Mouse (Mus musculus) limb, embryonic 13.5 days (tissue): ENCODE measurements around the gene Hoxb6. TPM values are rescaled to one million over a fixed set of nuclear protein-coding genes. Genes with fewer than 3 reads are reported as not detected.

Source experiments
- ATAC-seq: fragments of 200-750 bp; cut with Nextera tagmentation; 2 replicates; pipeline ENCODE4 v1.8.0; 2017; ENCODE audit warnings: low read depth, moderate number of reproducible peaks, moderate TSS enrichment; ENCODE audit not compliant: low FRiP score
- H3K27ac ChIP-seq: fragments of 300-500 bp; sonication (generic); 2 replicates; pipeline ENCODE4 v1.5.1; 2015; ENCODE audit warnings: inconsistent platforms, mild to moderate bottlenecking, moderate library complexity
- H3K27me3 ChIP-seq: fragments of 300-500 bp; sonication (generic); 2 replicates; pipeline ENCODE4 v1.6.1; 2015; ENCODE audit warnings: mild to moderate bottlenecking, inconsistent platforms
- H3K36me3 ChIP-seq: fragments of 300-500 bp; sonication (generic); 2 replicates; pipeline ENCODE4 v1.6.1; 2015; ENCODE audit warnings: inconsistent platforms, mild to moderate bottlenecking, moderate library complexity
- H3K4me1 ChIP-seq: fragments of 300-500 bp; sonication (generic); 2 replicates; pipeline ENCODE4 v1.6.1; 2015; ENCODE audit warnings: inconsistent platforms
- H3K4me2 ChIP-seq: fragments of 300-500 bp; sonication (generic); replicated peaks from 2 replicates; pipeline ENCODE4 v1.6.1; 2015; ENCODE audit warnings: inconsistent platforms, mild to moderate bottlenecking, moderate library complexity
- H3K4me3 ChIP-seq: fragments of 300-500 bp; sonication (generic); 2 replicates; pipeline ENCODE4 v1.5.1; 2015; ENCODE audit warnings: moderate library complexity, mild to moderate bottlenecking, inconsistent platforms
- H3K9ac ChIP-seq: fragments of 300-500 bp; sonication (generic); 2 replicates; pipeline ENCODE4 v1.6.1; 2015; ENCODE audit warnings: mild to moderate bottlenecking, inconsistent platforms
- H3K9me3 ChIP-seq: fragments of 300-500 bp; sonication (generic); 2 replicates; pipeline ENCODE4 v1.6.1; 2016; ENCODE audit warnings: inconsistent platforms
- WGBS: fragments of 180-500 bp; shearing (Covaris S2); methylation state at CpG from one replicate; pipeline ENCODE4 v1.1.7; 2015; 5-methylcytosine and 5-hydroxymethylcytosine counted together
- polyA plus RNA-seq: library from polyadenylated mRNA; unstranded; fragments of >200 nt; fragmentation: Nextera tagmentation; extraction: Ambion mirVana; gene quantifications from 2 replicates; pipeline ENCODE4 v1.2.1, GENCODE M21; 2015

Gene Hoxb6
- polyA plus RNA-seq, 1 experiment from 2014 or later = 1.4 TPM

GRCm38 (mm10) chr11:96342576-96342930, 50.3 kb downstream of the Hoxb6 start:
- no peak overlapping the region for H3K4me2 ChIP-seq
- 8% methylated on average over 4 of the region's 4 CpGs for WGBS
- H3K4me1 ChIP-seq = peaks cover 17% of the 10 kb centered on the region
- H3K9ac ChIP-seq = no peak overlapping the region
- H3K27me3 ChIP-seq = peaks cover 97% of the 10 kb centered on the region
- no peak overlapping the region for H3K4me3 ChIP-seq
- H3K9me3 ChIP-seq = no peaks in the 10 kb centered on the region
- H3K27ac ChIP-seq = no peak overlapping the region
- H3K36me3 ChIP-seq = no peaks in the 10 kb centered on the region
- ATAC-seq = no peak

DNA sequence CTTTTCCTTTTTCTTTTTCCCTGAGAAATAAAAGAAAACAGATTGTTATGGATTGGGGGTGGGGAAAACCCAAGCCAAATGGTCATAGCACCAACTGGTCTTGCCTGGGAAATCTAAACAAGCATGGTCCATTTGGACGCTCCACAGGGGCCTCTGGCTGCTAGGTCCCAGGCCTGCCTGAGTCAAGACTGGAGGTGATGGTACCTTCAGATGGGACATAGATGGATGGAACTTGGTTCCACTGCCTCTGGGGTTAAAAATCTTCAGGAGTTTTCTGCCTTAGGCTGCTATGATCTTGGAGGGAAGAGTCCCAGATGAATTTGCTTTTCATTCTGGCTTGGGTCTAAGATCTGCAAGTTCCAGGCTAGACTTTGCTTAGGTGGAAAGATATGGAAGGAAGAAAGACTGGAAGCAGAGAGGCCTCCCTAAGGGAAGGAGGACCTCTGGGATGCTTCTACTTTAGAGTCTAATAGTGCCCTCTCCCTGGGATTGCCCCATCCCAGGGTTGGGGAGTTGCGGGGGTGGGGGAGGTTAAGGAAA, 51.0 kb downstream of the Hoxb6 start:
- Histone ChIP-seq H3K4me3 (no peak overlapping the region), H3K9ac (no peak overlapping the region)

DNA sequence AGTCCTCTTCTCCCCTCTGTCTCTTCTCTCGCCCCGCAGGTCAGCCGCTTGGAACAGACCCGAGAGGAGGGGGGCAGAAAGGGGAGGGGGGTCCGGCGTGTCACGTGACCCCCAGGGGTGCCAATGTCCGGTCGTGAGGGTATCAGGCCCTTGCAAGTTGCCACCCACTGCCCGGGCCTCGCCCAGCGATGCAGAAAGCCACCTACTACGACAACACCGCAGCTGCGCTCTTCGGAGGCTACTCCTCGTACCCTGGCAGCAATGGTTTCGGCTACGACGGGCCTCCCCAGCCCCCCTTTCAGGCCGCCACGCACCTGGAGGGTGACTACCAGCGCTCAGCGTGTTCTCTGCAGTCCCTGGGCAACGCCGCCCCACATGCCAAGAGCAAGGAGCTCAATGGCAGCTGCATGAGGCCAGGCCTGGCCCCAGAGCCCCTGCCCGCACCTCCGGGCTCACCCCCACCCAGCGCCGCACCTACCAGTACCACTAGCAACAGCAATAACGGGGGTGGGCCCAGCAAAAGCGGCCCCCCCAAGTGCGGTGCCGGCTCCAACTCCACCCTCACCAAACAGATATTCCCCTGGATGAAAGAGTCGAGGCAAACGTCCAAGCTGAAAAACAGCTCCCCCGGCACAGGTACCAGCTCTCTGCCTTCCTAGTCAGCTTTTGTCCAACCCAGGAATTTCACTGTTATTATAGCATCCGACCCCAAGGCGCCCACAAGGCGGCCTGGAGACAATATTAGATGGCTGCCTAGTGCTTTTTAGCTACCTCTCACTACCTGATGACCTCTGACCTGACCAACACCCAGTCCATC, 52.0 kb downstream of the Hoxb6 start:
- peaks cover 17% of the 10 kb centered on the region for H3K4me1 ChIP-seq
- no peaks in the 10 kb centered on the region for H3K36me3 ChIP-seq
- H3K9me3 ChIP-seq = no peaks in the 10 kb centered on the region
- H3K4me2 ChIP-seq = no peak overlapping the region
- H3K9ac ChIP-seq = no peak overlapping the region
- ATAC-seq = no peak
- H3K27me3 ChIP-seq = peaks cover 96% of the 10 kb centered on the region
- no peak overlapping the region for H3K4me3 ChIP-seq
- no peak overlapping the region for H3K27ac ChIP-seq
- WGBS = 7% methylated on average over 40 of the region's 40 CpGs

More for the DNA sequence above, 51.0 kb downstream of the Hoxb6 start:
- Histone ChIP-seq H3K27me3 (peaks cover 96% of the 10 kb centered on the region), H3K4me1 (peaks cover 17% of the 10 kb centered on the region), H3K4me2 (no peak overlapping the region), H3K27ac (no peak overlapping the region), H3K36me3 (no peaks in the 10 kb centered on the region), H3K9me3 (no peaks in the 10 kb centered on the region)
- no peak for ATAC-seq
- 33% methylated on average over 2 of the region's 2 CpGs for WGBS

- H3K36me3 ChIP-seq = no peaks in the 10 kb centered on the region
- H3K4me2 ChIP-seq = no peak overlapping the region
- WGBS = 7% methylated on average over 6 of the region's 6 CpGs
- no peak overlapping the region for H3K4me3 ChIP-seq
- no peak overlapping the region for H3K9ac ChIP-seq
- H3K27me3 ChIP-seq = peaks cover 96% of the 10 kb centered on the region
- ATAC-seq = no peak
- H3K27ac ChIP-seq = no peak overlapping the region
- H3K9me3 ChIP-seq = no peaks in the 10 kb centered on the region
- H3K4me1 ChIP-seq = peaks cover 17% of the 10 kb centered on the region
These were observed 52.5 kb downstream of the Hoxb6 start for GRCm38 (mm10) chr11:96344878-96345159.

DNA sequence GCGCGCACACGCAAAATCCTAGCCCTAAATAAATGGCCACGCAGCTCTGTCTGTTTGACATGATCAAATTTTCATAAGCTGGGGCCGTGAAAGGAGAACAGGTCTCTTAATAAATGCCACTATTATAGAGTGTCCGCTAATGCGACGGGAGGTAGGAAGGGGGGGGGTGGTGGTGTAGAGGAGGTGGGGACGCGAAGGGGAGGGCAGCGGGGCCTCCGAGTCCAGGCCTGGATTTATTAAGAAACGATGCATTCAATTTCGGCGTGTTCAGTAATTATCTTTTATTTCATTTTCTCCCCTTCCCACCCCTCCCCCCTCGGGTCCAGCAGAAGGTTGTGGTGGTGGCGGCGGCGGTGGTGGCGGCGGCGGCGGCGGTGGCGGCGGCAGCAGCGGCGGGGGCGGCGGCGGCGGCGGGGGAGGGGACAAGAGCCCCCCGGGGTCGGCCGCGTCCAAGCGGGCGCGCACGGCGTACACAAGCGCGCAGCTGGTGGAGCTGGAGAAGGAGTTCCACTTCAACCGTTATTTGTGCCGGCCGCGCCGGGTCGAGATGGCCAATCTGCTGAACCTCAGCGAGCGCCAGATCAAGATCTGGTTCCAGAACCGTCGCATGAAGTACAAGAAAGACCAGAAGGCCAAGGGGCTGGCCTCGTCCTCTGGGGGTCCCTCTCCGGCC, 53.1 kb downstream of the Hoxb6 start:
- no peak for ATAC-seq
- Histone ChIP-seq H3K27ac (no peak overlapping the region), H3K4me1 (peaks cover 17% of the 10 kb centered on the region), H3K27me3 (peaks cover 96% of the 10 kb centered on the region), H3K36me3 (no peaks in the 10 kb centered on the region), H3K4me3 (peak overlapping the region; percentile 28), H3K9ac (0 out of 2 replicates have a peak overlapping the region, but pooled peaks have one; percentile 35), H3K4me2 (peak overlapping the region; percentile 56), H3K9me3 (no peaks in the 10 kb centered on the region)
- 3% methylated on average over 39 of the region's 56 CpGs for WGBS

- ATAC-seq = peak; percentile 15; the same call in 1 of the 2 replicates
- Histone ChIP-seq H3K4me3 (peak overlapping the region; percentile 28), H3K36me3 (no peaks in the 10 kb centered on the region), H3K27ac (no peak overlapping the region), H3K9me3 (no peaks in the 10 kb centered on the region), H3K4me1 (peaks cover 12% of the 10 kb centered on the region), H3K27me3 (peaks cover 96% of the 10 kb centered on the region), H3K9ac (0 out of 2 replicates have a peak overlapping the region, but pooled peaks have one; percentile 35), H3K4me2 (peak overlapping the region; percentile 56)
- WGBS = 6% methylated on average over 41 of the region's 45 CpGs
These were observed 53.9 kb downstream of the Hoxb6 start for GRCm38 (mm10) chr11:96345893-96346806.

DNA sequence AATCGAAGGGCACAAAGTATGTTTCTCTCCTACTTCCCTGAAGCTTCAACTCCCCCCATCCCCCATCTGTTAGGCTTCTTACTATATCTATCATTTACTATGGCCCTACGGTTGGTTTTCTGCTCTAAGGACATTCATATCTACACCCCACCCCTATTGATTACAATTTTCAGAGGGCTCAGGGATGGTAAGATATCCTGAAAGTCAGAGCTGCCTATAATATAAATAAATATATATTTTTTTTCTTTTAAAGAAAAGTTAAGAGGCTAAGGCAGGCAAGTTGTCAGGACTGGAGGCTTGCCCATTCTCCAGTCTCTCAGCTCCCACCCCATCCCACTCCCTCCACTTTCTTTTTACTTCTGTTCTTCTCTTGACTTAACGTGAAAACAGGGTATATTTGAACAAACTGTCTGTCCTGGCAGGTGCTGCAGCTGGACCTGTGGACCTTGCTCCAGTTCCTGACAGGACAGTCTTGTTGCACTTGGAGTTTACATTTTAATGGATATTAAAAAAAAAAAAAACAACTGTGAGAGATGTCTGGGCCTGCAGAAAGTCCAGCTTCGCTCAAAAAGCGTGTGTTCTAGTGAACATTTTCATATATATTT, 54.7 kb downstream of the Hoxb6 start:
- no peak overlapping the region for H3K27ac ChIP-seq
- H3K4me3 ChIP-seq = no peak overlapping the region
- no peaks in the 10 kb centered on the region for H3K36me3 ChIP-seq
- 45% methylated on average over 5 of the region's 5 CpGs for WGBS
- peaks cover 12% of the 10 kb centered on the region for H3K4me1 ChIP-seq
- H3K4me2 ChIP-seq = no peak overlapping the region
- H3K9me3 ChIP-seq = no peaks in the 10 kb centered on the region
- peaks cover 97% of the 10 kb centered on the region for H3K27me3 ChIP-seq
- ATAC-seq = no peak
- H3K9ac ChIP-seq = no peak overlapping the region

- H3K9me3 ChIP-seq = no peaks in the 10 kb centered on the region
- no peak overlapping the region for H3K4me3 ChIP-seq
- H3K27ac ChIP-seq = no peak overlapping the region
- no peaks in the 10 kb centered on the region for H3K36me3 ChIP-seq
- H3K9ac ChIP-seq = no peak overlapping the region
- ATAC-seq = no peak
- peaks cover 97% of the 10 kb centered on the region for H3K27me3 ChIP-seq
- peaks cover 14% of the 10 kb centered on the region for H3K4me1 ChIP-seq
- WGBS = 21% methylated on average over 4 of the region's 4 CpGs
- no peak overlapping the region for H3K4me2 ChIP-seq
These were observed 55.4 kb downstream of the Hoxb6 start for GRCm38 (mm10) chr11:96347717-96348116.

GRCm38 (mm10) chr11:96348141-96348928, 56.1 kb downstream of the Hoxb6 start:
- H3K9ac ChIP-seq = no peak overlapping the region
- no peak overlapping the region for H3K4me3 ChIP-seq
- no peak overlapping the region for H3K27ac ChIP-seq
- H3K9me3 ChIP-seq = no peaks in the 10 kb centered on the region
- no peaks in the 10 kb centered on the region for H3K36me3 ChIP-seq
- no peak overlapping the region for H3K4me2 ChIP-seq
- 9% methylated on average over 21 of the region's 21 CpGs for WGBS
- peaks cover 20% of the 10 kb centered on the region for H3K4me1 ChIP-seq
- H3K27me3 ChIP-seq = peaks cover 97% of the 10 kb centered on the region
- ATAC-seq = no peak

DNA sequence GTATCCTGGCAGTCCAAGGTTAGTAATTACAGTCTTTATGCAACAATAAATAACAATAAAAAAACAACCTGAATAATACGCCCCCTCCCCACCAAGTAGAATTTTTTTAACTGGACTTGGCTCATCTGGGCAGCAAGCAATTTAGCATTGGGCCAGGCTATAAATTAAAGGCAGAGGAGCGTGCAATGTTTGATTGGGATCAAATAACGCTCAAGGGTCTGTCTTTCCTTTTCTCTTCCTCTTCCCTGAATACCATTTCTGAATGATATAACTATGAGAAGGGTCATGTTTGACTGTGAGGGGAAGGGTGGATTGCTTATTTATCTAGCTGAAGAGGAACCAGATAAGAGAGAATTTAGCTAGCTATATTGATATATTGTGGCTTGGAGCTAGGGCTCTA, 56.7 kb downstream of the Hoxb6 start:
- H3K9ac ChIP-seq = no peak overlapping the region
- H3K4me3 ChIP-seq = no peak overlapping the region
- peaks cover 92% of the 10 kb centered on the region for H3K27me3 ChIP-seq
- peaks cover 20% of the 10 kb centered on the region for H3K4me1 ChIP-seq
- no peaks in the 10 kb centered on the region for H3K9me3 ChIP-seq
- no peak for ATAC-seq
- H3K4me2 ChIP-seq = no peak overlapping the region
- H3K27ac ChIP-seq = no peak overlapping the region
- H3K36me3 ChIP-seq = no peaks in the 10 kb centered on the region
- 14% methylated on average over 3 of the region's 3 CpGs for WGBS
